Mouse (Mus musculus): ENCODE measurements at regions not wholly inside any gene's neighbourhood (a gene's known extent, or its start where the extent isn't known, plus 50 kb on each side); places are given as distances from the start of the nearest gene placed in this dataset.

- no peaks in the 10 kb centered on the region for H3K9me3 ChIP-seq
- H3K36me3 ChIP-seq: no peaks in the 10 kb centered on the region
- H3K4me2 ChIP-seq (replicated peaks): no peak overlapping the region
- 0 out of 2 replicates have a peak, but pooled peaks have one; percentile 34 for ATAC-seq
- no peaks in the 10 kb centered on the region for H3K27me3 ChIP-seq
- no peak overlapping the region for H3K27ac ChIP-seq
- H3K4me1 ChIP-seq (replicated peaks): 0 out of 2 replicates have a peak, but pooled peaks cover 5% of the 10 kb centered on the region
- 35% methylated on average over 4 of the region's 4 CpGs for WGBS
- H3K9ac ChIP-seq (replicated peaks): no peak overlapping the region
- H3K4me3 ChIP-seq (replicated peaks): no peak overlapping the region
Measured at GRCm38 (mm10) chr19:51977236-51977961, 286.7 kb upstream of the Ins1 start.

GRCm38 (mm10) chr19:51997161-51997560 lies 266.9 kb upstream of the Ins1 start:
- H3K27ac ChIP-seq: no peak overlapping the region
- no peak overlapping the region for H3K4me2 ChIP-seq (replicated peaks)
- H3K9ac ChIP-seq (replicated peaks): no peak overlapping the region
- peaks cover 20% of the 10 kb centered on the region for H3K27me3 ChIP-seq
- no peak overlapping the region for H3K4me3 ChIP-seq (replicated peaks)
- H3K9me3 ChIP-seq: no peaks in the 10 kb centered on the region
- H3K36me3 ChIP-seq: no peaks in the 10 kb centered on the region
- ATAC-seq: 0 out of 2 replicates have a peak, but pooled peaks have one; percentile 27
- peaks cover 7% of the 10 kb centered on the region; the same call in 1 of the 2 replicates for H3K4me1 ChIP-seq (replicated peaks)

Measured in midbrain, embryonic 13.5 days (tissue).